ENCODE assay signal across 12 mouse cellular contexts in the genomic region with DNA sequence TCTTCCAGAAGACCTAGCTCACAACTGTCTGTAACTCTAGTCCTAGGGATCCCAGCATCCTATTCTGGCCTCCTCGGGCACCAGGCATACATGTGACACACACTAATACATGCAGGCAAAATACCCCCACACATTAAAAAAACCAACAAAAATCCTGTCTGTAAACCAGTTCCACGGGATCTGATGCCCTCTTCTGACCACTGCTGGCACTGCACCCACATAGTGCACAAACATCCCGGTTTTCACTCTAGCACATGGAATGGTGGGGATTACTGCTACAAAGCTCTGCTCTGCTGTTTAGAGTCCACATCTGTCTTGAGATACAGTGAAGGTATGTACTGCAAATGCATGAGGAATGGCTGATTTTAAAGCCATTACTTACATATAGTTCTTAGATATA. TPM values are rescaled to one million over a fixed set of nuclear protein-coding genes. Genes with fewer than 3 reads are reported as not detected.
DNase-seq lines count a peak whose midpoint lies in the region; ATAC-seq and TF ChIP-seq lines count a peak whose summit lies in the region.
"Had no signal": no experiment of that assay in that cellular context is flagged by ENCODE, and none has a peak within 500 bp of the region (broad histone marks: within the 10 kb centered on the region; RNA-seq: fewer than 3 reads in every experiment).

No protein-coding gene starts in this region.

- no peak for TF ChIP-seq EP300 in heart, postnatal 0 days (IDR thresholded peaks at IDR 0.05; ENCODE audit: low read depth)
- no peak for TF ChIP-seq EP300 in liver, postnatal 0 days (IDR thresholded peaks at IDR 0.05; ENCODE audit: low read depth)
- no peak for TF ChIP-seq EP300 in ES-Bruce4 (IDR thresholded peaks at IDR 0.05; ENCODE audit: insufficient read depth, low read depth, low read length)

- peaks cover 8% of the 10 kb centered on the region for H3K4me1 ChIP-seq in heart, postnatal 0 days (ENCODE audit: control insufficient read depth, insufficient read depth)
- H3K4me1 ChIP-seq in liver, postnatal 0 days (ENCODE audit: insufficient read depth), result no peaks in the 10 kb centered on the region; the same call in 1 of the 2 replicates
- H3K4me1 ChIP-seq in liver, embryonic 11.5 days (replicated peaks; ENCODE audit: control insufficient read depth, insufficient read depth, low read length), result no peaks in the 10 kb centered on the region
- no peaks in the 10 kb centered on the region for H3K4me1 ChIP-seq in ES-Bruce4 (ENCODE audit: control insufficient read depth, insufficient read depth, low read length)
- no peaks in the 10 kb centered on the region; the same call in 1 of the 2 replicates for H3K4me1 ChIP-seq in bone marrow, adult 2 months (ENCODE audit: control insufficient read depth, insufficient read depth, low read length)
- peaks cover 9% of the 10 kb centered on the region for H3K4me1 ChIP-seq in forebrain, embryonic 15.5 days

- peak overlapping the region; percentile 25; the same call in 1 of the 2 replicates for H3K27ac ChIP-seq in heart, postnatal 0 days (ENCODE audit: low read depth)
- H3K27ac ChIP-seq in liver, postnatal 0 days (ENCODE audit: low read depth), result no peak overlapping the region
- H3K27ac ChIP-seq in liver, embryonic 11.5 days (ENCODE audit: low read depth, low read length), result no peak overlapping the region
- no peak overlapping the region for H3K27ac ChIP-seq in ES-Bruce4 (ENCODE audit: insufficient read depth, low read length)
- H3K27ac ChIP-seq in bone marrow, adult 2 months (ENCODE audit: control insufficient read depth, insufficient read depth, low read depth, low read length, poor library complexity), result no peak overlapping the region
- no peak overlapping the region for H3K27ac ChIP-seq in forebrain, embryonic 15.5 days (replicated peaks)
- H3K27ac ChIP-seq: midbrain, embryonic 13.5 days had no signal

- peaks cover 3% of the 10 kb centered on the region; the same call in 1 of the 2 replicates for H3K36me3 ChIP-seq in heart, postnatal 0 days (replicated peaks; ENCODE audit: control insufficient read depth, insufficient read depth, low read length)
- no peaks in the 10 kb centered on the region; the same call in 1 of the 2 replicates for H3K36me3 ChIP-seq in liver, postnatal 0 days (replicated peaks; ENCODE audit: insufficient read depth, low read length)
- H3K36me3 ChIP-seq in liver, embryonic 11.5 days (ENCODE audit: control insufficient read depth, insufficient read depth, low read length), result peaks cover 12% of the 10 kb centered on the region
- H3K36me3 ChIP-seq in ES-Bruce4 (ENCODE audit: control insufficient read depth, insufficient read depth, low read length, poor library complexity, severe bottlenecking), result peaks cover 64% of the 10 kb centered on the region
- no peaks in the 10 kb centered on the region for H3K36me3 ChIP-seq in forebrain, embryonic 15.5 days
- H3K36me3 ChIP-seq: midbrain, embryonic 13.5 days had no signal

- no peak overlapping the region for H3K9ac ChIP-seq in heart, postnatal 0 days (replicated peaks; ENCODE audit: low read depth, low read length)
- H3K9ac ChIP-seq in liver, postnatal 0 days (replicated peaks), result no peak overlapping the region
- no peak overlapping the region for H3K9ac ChIP-seq in liver, embryonic 11.5 days (ENCODE audit: low read depth, low read length)
- H3K9ac ChIP-seq in ES-Bruce4 (ENCODE audit: low read depth, poor library complexity, severe bottlenecking), result no peak overlapping the region
- no peak overlapping the region for H3K9ac ChIP-seq in forebrain, embryonic 15.5 days (replicated peaks)
- H3K9ac ChIP-seq: midbrain, embryonic 13.5 days had no signal

- TF ChIP-seq POLR2A in ES-Bruce4 (IDR thresholded peaks at IDR 0.05; ENCODE audit: insufficient read depth, low read length), result no peak
- no peak for TF ChIP-seq POLR2A in bone marrow, adult 2 months (IDR thresholded peaks at IDR 0.05; ENCODE audit: borderline replicate concordance, control insufficient read depth, low read depth, low read length)

- no peak overlapping the region for H3K4me2 ChIP-seq in heart, postnatal 0 days (ENCODE audit: low read depth, low read length)
- no peak overlapping the region for H3K4me2 ChIP-seq in liver, postnatal 0 days (ENCODE audit: low read depth, low read length)
- H3K4me2 ChIP-seq in liver, embryonic 11.5 days, result no peak overlapping the region
- H3K4me2 ChIP-seq in forebrain, embryonic 15.5 days (replicated peaks), result no peak overlapping the region
- H3K4me2 ChIP-seq: midbrain, embryonic 13.5 days had no signal

- DNase-seq in heart, postnatal 0 days (ENCODE audit: low spot score), result no peak
- no peak for DNase-seq in heart, postnatal 10 days
- no peak for DNase-seq in liver, postnatal 0 days
- no peak for DNase-seq in liver, embryonic 11.5 days (ENCODE audit: low spot score)
- DNase-seq in cerebellum, adult 8-10 months, result no peak
- DNase-seq: gastrocnemius, postnatal 36 days had no signal

- H3K27me3 ChIP-seq in heart, postnatal 0 days (ENCODE audit: control insufficient read depth, insufficient read depth, low read length), result no peaks in the 10 kb centered on the region
- no peaks in the 10 kb centered on the region for H3K27me3 ChIP-seq in liver, postnatal 0 days (ENCODE audit: insufficient read depth, low read length)
- no peaks in the 10 kb centered on the region for H3K27me3 ChIP-seq in liver, embryonic 11.5 days (replicated peaks; ENCODE audit: control insufficient read depth, insufficient read depth, low read length)
- H3K27me3 ChIP-seq in ES-Bruce4 (ENCODE audit: control insufficient read depth, insufficient read depth, low read length, poor library complexity, severe bottlenecking), result no peaks in the 10 kb centered on the region
- H3K27me3 ChIP-seq in forebrain, embryonic 15.5 days, result no peaks in the 10 kb centered on the region
- H3K27me3 ChIP-seq: midbrain, embryonic 13.5 days had no signal

- intact Hi-C loops in heart, postnatal 10 days (cut with DNase I), result no loop called here

- H3K9me3 ChIP-seq in heart, postnatal 0 days (replicated peaks; ENCODE audit: control insufficient read depth, low read length), result no peaks in the 10 kb centered on the region
- no peaks in the 10 kb centered on the region for H3K9me3 ChIP-seq in liver, postnatal 0 days (ENCODE audit: low read length)
- 0 out of 2 replicates have a peak, but pooled peaks cover 2% of the 10 kb centered on the region for H3K9me3 ChIP-seq in liver, embryonic 11.5 days (ENCODE audit: control insufficient read depth, low read length)
- H3K9me3 ChIP-seq in ES-Bruce4 (replicated peaks; ENCODE audit: control insufficient read depth, insufficient read depth, low read length, poor library complexity, severe bottlenecking), result peaks cover 8% of the 10 kb centered on the region
- no peaks in the 10 kb centered on the region for H3K9me3 ChIP-seq in forebrain, embryonic 15.5 days
- H3K9me3 ChIP-seq: midbrain, embryonic 13.5 days had no signal

- TF ChIP-seq CTCF in heart, postnatal 0 days (IDR thresholded peaks at IDR 0.05; ENCODE audit: low read depth), result peak; percentile 18
- peak; percentile 37 for TF ChIP-seq CTCF in liver, postnatal 0 days (IDR thresholded peaks at IDR 0.05; ENCODE audit: low read depth)
- TF ChIP-seq CTCF in ES-Bruce4 (IDR thresholded peaks at IDR 0.05; ENCODE audit: low read depth, low read length), result peak; percentile 29
- peak; percentile 17; the same call in 1 of the 2 replicates for TF ChIP-seq CTCF in bone marrow, adult 2 months (IDR thresholded peaks at IDR 0.05; ENCODE audit: control insufficient read depth, insufficient read depth, low read length)

- no peak overlapping the region for H3K4me3 ChIP-seq in heart, postnatal 0 days (ENCODE audit: low read depth, low read length)
- H3K4me3 ChIP-seq in liver, postnatal 0 days (ENCODE audit: low read depth, low read length), result no peak overlapping the region
- no peak overlapping the region for H3K4me3 ChIP-seq in liver, embryonic 11.5 days (ENCODE audit: low read depth, low read length)
- H3K4me3 ChIP-seq in ES-Bruce4 (ENCODE audit: low read depth, low read length), result no peak overlapping the region
- H3K4me3 ChIP-seq in bone marrow, adult 2 months (replicated peaks; ENCODE audit: control insufficient read depth, low read depth, low read length), result no peak overlapping the region
- H3K4me3 ChIP-seq in forebrain, embryonic 15.5 days, result no peak overlapping the region
- H3K4me3 ChIP-seq: midbrain, embryonic 13.5 days had no signal

- ATAC-seq in heart, postnatal 0 days (ENCODE audit: insufficient read depth, low read depth), result no peak
- no peak for ATAC-seq in liver, postnatal 0 days
- no peak for ATAC-seq in liver, embryonic 11.5 days (replicated peaks; ENCODE audit: low FRiP score)
- no peak for ATAC-seq in forebrain, embryonic 15.5 days (replicated peaks)
- ATAC-seq: CD4-positive, CD25-positive, alpha-beta regulatory T cell, adult 4 months; inflammation-experienced regulatory T-cells, adult 6 months; midbrain, embryonic 13.5 days had no signal

- WGBS in heart, postnatal 0 days, result 96% methylated on average over 3 of the region's 3 CpGs
- 91% methylated on average over 3 of the region's 3 CpGs for WGBS in liver, postnatal 0 days (ENCODE audit: insufficient replicate concordance)
- 87% methylated on average over 3 of the region's 3 CpGs for WGBS in liver, embryonic 11.5 days
- 87% methylated on average over 3 of the region's 3 CpGs for WGBS in bone marrow, adult 2 months
- 93% methylated on average over 3 of the region's 3 CpGs for WGBS in forebrain, embryonic 15.5 days

RNA-seq across cellular contexts. Expression of gene Smarca5, which starts 59.5 kb away (rescaled TPM):
- 10.5 and 17.0 TPM in 2 replicates for total RNA-seq in heart, postnatal 0 days (2014; rRNA removed; ENCODE audit: low replicate concordance)
- polyA plus RNA-seq in heart, postnatal 0 days (2015; fragmentation: Nextera tagmentation; extraction: Ambion mirVana), result 19.0 TPM in 2 replicates
- 10 to 100 TPM; 40.4 to 44.6 TPM for total RNA-seq in heart, postnatal 10 days (2021)
- 25.3 and 25.4 TPM in 2 replicates for polyA plus RNA-seq in liver, postnatal 0 days (2015; fragmentation: Nextera tagmentation; extraction: Ambion mirVana)
- polyA plus RNA-seq in liver, embryonic 11.5 days (2014; fragmentation: Nextera tagmentation; extraction: Ambion mirVana), result 92.7 and 108 TPM in 2 replicates
- 142 and 155 TPM in 2 replicates for polyA plus RNA-seq in ES-Bruce4 (2011; ENCODE audit: insufficient read depth, insufficient read length, low read depth, missing spikeins)
- 29.1 and 31.8 TPM in 2 replicates for polyA plus RNA-seq in bone marrow, adult 2 months (2011; ENCODE audit: insufficient read depth, insufficient read length, low replicate concordance, missing spikeins)
- polyA plus RNA-seq in forebrain, embryonic 15.5 days (2015; fragmentation: Nextera tagmentation; extraction: Ambion mirVana), result 77.8 and 79.3 TPM in 2 replicates
